Mouse (Mus musculus) heart, postnatal 0 days (tissue): ENCODE results near the gene Pex19. TPM values are rescaled to one million over a fixed set of nuclear protein-coding genes. Genes with fewer than 3 reads are reported as not detected.

Experiments used
- ATAC-seq: fragments of 200-750 bp; cut with Nextera tagmentation; 2 replicates; pipeline ENCODE4 v1.8.0; 2017; ENCODE audit warnings: low read depth, moderate number of reproducible peaks, moderate library complexity; ENCODE audit not compliant: insufficient read depth
- DNase-seq: peaks from one replicate; pipeline ENCODE4 v3.0.0-alpha.2; 2016; ENCODE audit warnings: low spot score
- H3K27ac ChIP-seq: fragments of 300-500 bp; sonication (generic); 2 replicates; pipeline ENCODE4 v1.5.1; 2014; ENCODE audit warnings: low read depth, mild to moderate bottlenecking
- H3K27me3 ChIP-seq: fragments of 300-500 bp; sonication (generic); 2 replicates; pipeline ENCODE4 v1.6.1; 2014; ENCODE audit warnings: low read length, mixed read lengths; ENCODE audit not compliant: control insufficient read depth, insufficient read depth
- H3K36me3 ChIP-seq: fragments of 300-500 bp; sonication (generic); replicated peaks from 2 replicates; pipeline ENCODE4 v1.6.1; 2014; ENCODE audit warnings: low read length, mixed read lengths; ENCODE audit not compliant: control insufficient read depth, insufficient read depth
- H3K4me1 ChIP-seq: fragments of 300-500 bp; sonication (generic); 2 replicates; pipeline ENCODE4 v1.6.1; 2014; ENCODE audit warnings: antibody characterized with exemption; ENCODE audit not compliant: control insufficient read depth, insufficient read depth
- H3K4me2 ChIP-seq: fragments of 300-500 bp; sonication (generic); 2 replicates; pipeline ENCODE4 v1.6.1; 2014; ENCODE audit warnings: low read depth, mild to moderate bottlenecking, low read length, moderate library complexity
- H3K4me3 ChIP-seq: fragments of 300-500 bp; sonication (generic); 2 replicates; pipeline ENCODE4 v1.5.1; 2014; ENCODE audit warnings: low read depth, low read length
- H3K9ac ChIP-seq: fragments of 300-500 bp; sonication (generic); replicated peaks from 2 replicates; pipeline ENCODE4 v1.6.1; 2014; ENCODE audit warnings: low read depth, low read length, mixed read lengths
- H3K9me3 ChIP-seq: fragments of 300-500 bp; sonication (generic); replicated peaks from 2 replicates; pipeline ENCODE4 v1.6.1; 2016; ENCODE audit warnings: low read length; ENCODE audit not compliant: control insufficient read depth
- CTCF ChIP-seq: IDR thresholded peaks from 2 replicates; pipeline ENCODE4 v1.5.1; 2016; ENCODE audit warnings: antibody characterized with exemption, control low read depth, low read depth
- EP300 ChIP-seq: IDR thresholded peaks from 2 replicates; pipeline ENCODE4 v1.6.1; 2016; ENCODE audit warnings: antibody characterized with exemption, low read depth
- WGBS: fragments of 180-500 bp; shearing (Covaris S2); extraction: QIAGEN DNeasy Blood & Tissue Kit; methylation state at CpG from one replicate; pipeline ENCODE4 v1.1.7; 2014; 5-methylcytosine and 5-hydroxymethylcytosine counted together
- polyA plus RNA-seq: library from polyadenylated mRNA; unstranded; fragments of >200 nt; fragmentation: Nextera tagmentation; extraction: Ambion mirVana; gene quantifications from 2 replicates; pipeline ENCODE4 v1.2.1, GENCODE M21; 2015
- total RNA-seq: library from RNA; depleted of rRNA; stranded (reverse); fragments of >200 nt; gene quantifications from 2 replicates; pipeline ENCODE4 v1.2.3, GENCODE M21; 2014; ENCODE audit warnings: low replicate concordance

Gene Pex19
- total and polyA plus RNA-seq, 2 experiments from 2014 or later = 157 to 161 TPM

- 73% methylated on average over 5 of the region's 5 CpGs for WGBS
- peaks cover 84% of the 10 kb centered on the region for H3K36me3 ChIP-seq
- no peak overlapping the region for H3K4me2 ChIP-seq
- no peak overlapping the region for H3K4me3 ChIP-seq
- no peak for TF ChIP-seq EP300
- TF ChIP-seq CTCF = no peak
- H3K4me1 ChIP-seq = peaks cover 4% of the 10 kb centered on the region
- no peak overlapping the region for H3K9ac ChIP-seq
- H3K27me3 ChIP-seq = no peaks in the 10 kb centered on the region
- no peak for DNase-seq
- no peak overlapping the region for H3K27ac ChIP-seq
- no peaks in the 10 kb centered on the region for H3K9me3 ChIP-seq
- no peak for ATAC-seq
Measured at GRCm38 (mm10) chr1:172173181-172173580, 46.6 kb downstream of the Pex19 start.

- H3K9me3 ChIP-seq = no peaks in the 10 kb centered on the region
- H3K36me3 ChIP-seq = peaks cover 84% of the 10 kb centered on the region
- TF ChIP-seq EP300 (no peak), CTCF (no peak)
- ATAC-seq (no peak), DNase-seq (no peak)
- no peak overlapping the region for H3K4me3 ChIP-seq
- no peaks in the 10 kb centered on the region for H3K27me3 ChIP-seq
- H3K9ac ChIP-seq = no peak overlapping the region; the same call in 1 of the 2 replicates
- no peak overlapping the region for H3K27ac ChIP-seq
- no peaks in the 10 kb centered on the region for H3K4me1 ChIP-seq
- 80% methylated on average over 7 of the region's 7 CpGs for WGBS
- H3K4me2 ChIP-seq = no peak overlapping the region
Measured at GRCm38 (mm10) chr1:172177791-172178190, 51.2 kb downstream of the Pex19 start.

GRCm38 (mm10) chr1:172179102-172179501 lies 52.5 kb downstream of the Pex19 start:
- H3K36me3 ChIP-seq = peaks cover 76% of the 10 kb centered on the region
- no peak overlapping the region for H3K4me2 ChIP-seq
- no peaks in the 10 kb centered on the region for H3K4me1 ChIP-seq
- 47% methylated on average over 7 of the region's 7 CpGs for WGBS
- H3K27me3 ChIP-seq = no peaks in the 10 kb centered on the region
- no peak overlapping the region for H3K27ac ChIP-seq
- no peak overlapping the region for H3K9ac ChIP-seq
- DNase-seq (no peak), ATAC-seq (no peak)
- no peaks in the 10 kb centered on the region for H3K9me3 ChIP-seq
- TF ChIP-seq CTCF (no peak), EP300 (no peak)
- no peak overlapping the region for H3K4me3 ChIP-seq

- Histone ChIP-seq H3K27ac (no peak overlapping the region), H3K36me3 (peaks cover 73% of the 10 kb centered on the region), H3K9me3 (no peaks in the 10 kb centered on the region), H3K9ac (no peak overlapping the region), H3K27me3 (no peaks in the 10 kb centered on the region), H3K4me3 (no peak overlapping the region), H3K4me2 (no peak overlapping the region), H3K4me1 (no peaks in the 10 kb centered on the region)
- DNase-seq = no peak
- TF ChIP-seq CTCF = no peak
- TF ChIP-seq EP300 = no peak
- ATAC-seq = no peak
- 64% methylated on average over 4 of the region's 4 CpGs for WGBS
Measured at GRCm38 (mm10) chr1:172180881-172181280, 54.3 kb downstream of the Pex19 start.

- Histone ChIP-seq H3K4me3 (no peak overlapping the region), H3K4me2 (no peak overlapping the region), H3K9ac (no peak overlapping the region), H3K4me1 (no peaks in the 10 kb centered on the region), H3K9me3 (no peaks in the 10 kb centered on the region), H3K36me3 (peaks cover 77% of the 10 kb centered on the region), H3K27ac (no peak overlapping the region), H3K27me3 (no peaks in the 10 kb centered on the region)
- no peak for DNase-seq
- 82% methylated on average over 3 of the region's 3 CpGs for WGBS
- TF ChIP-seq EP300 (no peak), CTCF (no peak)
- ATAC-seq = no peak
Measured at GRCm38 (mm10) chr1:172181777-172182176, 55.2 kb downstream of the Pex19 start.

GRCm38 (mm10) chr1:172183056-172183455 lies 56.5 kb downstream of the Pex19 start:
- WGBS = 96% methylated on average over 6 of the region's 6 CpGs
- no peak for DNase-seq
- TF ChIP-seq CTCF (no peak), EP300 (no peak)
- Histone ChIP-seq H3K36me3 (peaks cover 81% of the 10 kb centered on the region), H3K9me3 (no peaks in the 10 kb centered on the region), H3K27ac (no peak overlapping the region), H3K4me1 (no peaks in the 10 kb centered on the region), H3K4me3 (no peak overlapping the region), H3K27me3 (no peaks in the 10 kb centered on the region), H3K9ac (no peak overlapping the region), H3K4me2 (no peak overlapping the region)
- no peak for ATAC-seq
